Mouse (Mus musculus): ENCODE measurements around the gene Kcnq4. TPM values are rescaled to one million over a fixed set of nuclear protein-coding genes. Genes with fewer than 3 reads are reported as not detected.

Gene Kcnq4
- polyA plus RNA-seq, 1 experiment = not detected

- no peak for TF ChIP-seq GATA1 (IDR thresholded peaks at IDR 0.05; ENCODE audit: low read length)
Observed at GRCm38 (mm10) chr4:120701180-120701579, 47.2 kb downstream of the Kcnq4 start.

- TF ChIP-seq GATA1 (IDR thresholded peaks at IDR 0.05; ENCODE audit: low read length) = no peak
Observed at GRCm38 (mm10) chr4:120697799-120698484, 50.5 kb downstream of the Kcnq4 start.

GRCm38 (mm10) chr4:120697353-120697752 lies 51.1 kb downstream of the Kcnq4 start:
- no peak for TF ChIP-seq GATA1 (IDR thresholded peaks at IDR 0.05; ENCODE audit: low read length)

GRCm38 (mm10) chr4:120692717-120693116 lies 55.7 kb downstream of the Kcnq4 start:
- TF ChIP-seq GATA1 (IDR thresholded peaks at IDR 0.05; ENCODE audit: low read length) = no peak

- no peak for TF ChIP-seq GATA1 (IDR thresholded peaks at IDR 0.05; ENCODE audit: low read length)
Observed at GRCm38 (mm10) chr4:120689317-120689716, 59.1 kb downstream of the Kcnq4 start.

- TF ChIP-seq GATA1 (IDR thresholded peaks at IDR 0.05; ENCODE audit: low read length) = no peak
Observed at GRCm38 (mm10) chr4:120687282-120687681, 61.1 kb downstream of the Kcnq4 start.

GRCm38 (mm10) chr4:120683278-120683997 lies 65.0 kb downstream of the Kcnq4 start:
- peak; percentile 35 for TF ChIP-seq GATA1 (IDR thresholded peaks at IDR 0.05; ENCODE audit: low read length)

- TF ChIP-seq GATA1 (IDR thresholded peaks at IDR 0.05; ENCODE audit: low read length) = no peak
Observed at GRCm38 (mm10) chr4:120682168-120682567, 66.2 kb downstream of the Kcnq4 start.

GRCm38 (mm10) chr4:120680953-120681352 lies 67.5 kb downstream of the Kcnq4 start:
- no peak for TF ChIP-seq GATA1 (IDR thresholded peaks at IDR 0.05; ENCODE audit: low read length)

- TF ChIP-seq GATA1 (IDR thresholded peaks at IDR 0.05; ENCODE audit: low read length) = no peak
Observed at GRCm38 (mm10) chr4:120675640-120676039, 72.8 kb downstream of the Kcnq4 start.

GRCm38 (mm10) chr4:120674775-120675451 lies 73.5 kb downstream of the Kcnq4 start:
- peak; percentile 94 for TF ChIP-seq GATA1 (IDR thresholded peaks at IDR 0.05; ENCODE audit: low read length)

GRCm38 (mm10) chr4:120673606-120674005 lies 74.8 kb downstream of the Kcnq4 start:
- TF ChIP-seq GATA1 (IDR thresholded peaks at IDR 0.05; ENCODE audit: low read length) = no peak

- TF ChIP-seq GATA1 (IDR thresholded peaks at IDR 0.05; ENCODE audit: low read length) = no peak
Observed at GRCm38 (mm10) chr4:120671046-120671445, 77.4 kb downstream of the Kcnq4 start.

GRCm38 (mm10) chr4:120669585-120669984 lies 78.8 kb downstream of the Kcnq4 start:
- TF ChIP-seq GATA1 (IDR thresholded peaks at IDR 0.05; ENCODE audit: low read length) = no peak

- TF ChIP-seq GATA1 (IDR thresholded peaks at IDR 0.05; ENCODE audit: low read length) = no peak
Observed at GRCm38 (mm10) chr4:120668551-120668950, 79.9 kb downstream of the Kcnq4 start.

GRCm38 (mm10) chr4:120667555-120667954 lies 80.9 kb downstream of the Kcnq4 start:
- TF ChIP-seq GATA1 (IDR thresholded peaks at IDR 0.05; ENCODE audit: low read length) = no peak

Data from G1E-ER4 (cell line).